Mouse (Mus musculus): Measurements from ENCODE around the gene Gas2. TPM values are rescaled to one million over a fixed set of nuclear protein-coding genes. Genes with fewer than 3 reads are reported as not detected.

Gas2 gene
- polyA plus RNA-seq, 1 experiment = 2.0 TPM

DNA sequence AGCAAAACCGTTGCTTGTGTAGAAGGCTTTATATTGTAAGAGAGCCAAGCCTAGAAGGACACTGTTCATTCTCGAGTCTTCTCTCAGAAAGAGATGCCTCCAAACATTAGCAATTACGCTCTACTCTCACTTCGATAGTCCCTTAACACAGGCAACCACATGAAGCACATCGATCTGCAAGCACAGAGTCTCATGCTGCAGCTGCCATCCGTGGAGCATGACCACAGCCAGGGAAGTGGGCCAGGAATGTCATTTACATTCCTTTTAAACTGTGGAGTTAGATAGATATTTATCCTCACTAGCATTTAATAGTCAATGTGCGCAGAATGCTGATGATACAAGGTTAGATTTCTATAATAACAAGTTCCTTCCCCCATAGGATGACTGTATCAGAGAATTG lies 21.3 kb upstream of the Gas2 start:
- Histone ChIP-seq H3K27me3 (replicated peaks) (no peaks in the 10 kb centered on the region), H3K9me3 (peaks cover 18% of the 10 kb centered on the region), H3K4me3 (replicated peaks) (no peak overlapping the region), H3K4me1 (no peaks in the 10 kb centered on the region), H3K36me3 (replicated peaks; ENCODE audit: low read length) (no peaks in the 10 kb centered on the region)
- no peak for TF ChIP-seq GATA1 (IDR thresholded peaks at IDR 0.05; ENCODE audit: borderline replicate concordance, low read length)
- TF ChIP-seq FLI1 (IDR thresholded peaks at IDR 0.05; ENCODE audit: low read length) = no peak

GRCm38 (mm10) chr7:51850877-51851276 lies 10.9 kb upstream of the Gas2 start:
- no peak overlapping the region for H3K4me3 ChIP-seq (replicated peaks)
- TF ChIP-seq FLI1 (IDR thresholded peaks at IDR 0.05; ENCODE audit: low read length) = no peak
- no peak for TF ChIP-seq GATA1 (IDR thresholded peaks at IDR 0.05; ENCODE audit: borderline replicate concordance, low read length)

GRCm38 (mm10) chr7:51851890-51852507 lies 9.8 kb upstream of the Gas2 start:
- H3K4me1 ChIP-seq = peaks cover 8% of the 10 kb centered on the region
- H3K4me3 ChIP-seq (replicated peaks) = no peak overlapping the region
- H3K36me3 ChIP-seq (replicated peaks; ENCODE audit: low read length) = peaks cover 8% of the 10 kb centered on the region
- TF ChIP-seq GATA1 (IDR thresholded peaks at IDR 0.05; ENCODE audit: borderline replicate concordance, low read length) = no peak
- TF ChIP-seq FLI1 (IDR thresholded peaks at IDR 0.05; ENCODE audit: low read length) = no peak
- H3K27me3 ChIP-seq (replicated peaks) = no peaks in the 10 kb centered on the region
- no peaks in the 10 kb centered on the region for H3K9me3 ChIP-seq

More at GRCm38 (mm10) chr7:51850877-51851276, 10.9 kb upstream of the Gas2 start:
- Histone ChIP-seq H3K9me3 (no peaks in the 10 kb centered on the region), H3K36me3 (replicated peaks; ENCODE audit: low read length) (peaks cover 3% of the 10 kb centered on the region), H3K27me3 (replicated peaks) (no peaks in the 10 kb centered on the region), H3K4me1 (peaks cover 8% of the 10 kb centered on the region)

GRCm38 (mm10) chr7:51862097-51862492 lies 280 bp downstream of the Gas2 start, which contains the start of gene Fancf:
Fancf (minus strand) TSS chr7:51862267.
- Histone ChIP-seq H3K9me3 (no peaks in the 10 kb centered on the region), H3K27me3 (replicated peaks) (no peaks in the 10 kb centered on the region), H3K4me1 (peaks cover 32% of the 10 kb centered on the region), H3K4me3 (replicated peaks) (peak within 1 kb of the TSS; percentile 98), H3K36me3 (replicated peaks; ENCODE audit: low read length) (peaks cover 39% of the 10 kb centered on the region)
- TF ChIP-seq FLI1 (IDR thresholded peaks at IDR 0.05; ENCODE audit: low read length) = peak; percentile 41; the same call in 1 of the 2 replicates
- TF ChIP-seq GATA1 (IDR thresholded peaks at IDR 0.05; ENCODE audit: borderline replicate concordance, low read length) = no peak

GRCm38 (mm10) chr7:51862842-51863241 lies 1.0 kb downstream of the Gas2 start:
- peaks cover 35% of the 10 kb centered on the region for H3K36me3 ChIP-seq (replicated peaks; ENCODE audit: low read length)
- peak overlapping the region; percentile 98 for H3K4me3 ChIP-seq (replicated peaks)
- H3K4me1 ChIP-seq = peaks cover 32% of the 10 kb centered on the region
- H3K27me3 ChIP-seq (replicated peaks) = no peaks in the 10 kb centered on the region
- TF ChIP-seq GATA1 (IDR thresholded peaks at IDR 0.05; ENCODE audit: borderline replicate concordance, low read length) (no peak), FLI1 (IDR thresholded peaks at IDR 0.05; ENCODE audit: low read length) (no peak)
- no peaks in the 10 kb centered on the region for H3K9me3 ChIP-seq

DNA sequence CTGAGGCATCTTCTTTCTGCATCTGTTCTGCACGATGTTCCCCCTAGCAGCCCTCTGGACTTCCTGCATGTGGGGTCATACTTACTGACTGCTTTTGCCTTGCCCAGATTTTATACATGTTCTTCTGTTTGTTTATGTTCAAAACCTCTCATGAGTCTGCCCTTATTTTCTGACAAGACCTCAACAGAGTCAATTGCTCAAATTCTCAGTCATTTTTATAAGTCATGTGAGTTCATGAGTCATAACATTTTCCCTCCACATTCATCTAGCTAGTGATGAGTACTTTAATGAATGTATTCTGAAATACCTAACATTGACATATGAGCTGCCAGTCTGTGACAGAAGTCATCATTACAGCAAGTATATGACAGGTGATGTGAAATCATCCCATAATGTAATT lies 3.5 kb downstream of the Gas2 start:
- H3K4me3 ChIP-seq (replicated peaks) = no peak overlapping the region
- peaks cover 33% of the 10 kb centered on the region for H3K36me3 ChIP-seq (replicated peaks; ENCODE audit: low read length)
- no peaks in the 10 kb centered on the region for H3K27me3 ChIP-seq (replicated peaks)
- H3K9me3 ChIP-seq = no peaks in the 10 kb centered on the region
- no peak for TF ChIP-seq FLI1 (IDR thresholded peaks at IDR 0.05; ENCODE audit: low read length)
- no peak for TF ChIP-seq GATA1 (IDR thresholded peaks at IDR 0.05; ENCODE audit: borderline replicate concordance, low read length)
- H3K4me1 ChIP-seq = peaks cover 27% of the 10 kb centered on the region

- peaks cover 14% of the 10 kb centered on the region for H3K4me1 ChIP-seq
- H3K9me3 ChIP-seq = no peaks in the 10 kb centered on the region
- H3K27me3 ChIP-seq (replicated peaks) = no peaks in the 10 kb centered on the region
- H3K36me3 ChIP-seq (replicated peaks; ENCODE audit: low read length) = peaks cover 35% of the 10 kb centered on the region
- TF ChIP-seq FLI1 (IDR thresholded peaks at IDR 0.05; ENCODE audit: low read length) = no peak
- no peak for TF ChIP-seq GATA1 (IDR thresholded peaks at IDR 0.05; ENCODE audit: borderline replicate concordance, low read length)
- no peak overlapping the region for H3K4me3 ChIP-seq (replicated peaks)
Observed at GRCm38 (mm10) chr7:51867983-51868382, 6.2 kb downstream of the Gas2 start.

DNA sequence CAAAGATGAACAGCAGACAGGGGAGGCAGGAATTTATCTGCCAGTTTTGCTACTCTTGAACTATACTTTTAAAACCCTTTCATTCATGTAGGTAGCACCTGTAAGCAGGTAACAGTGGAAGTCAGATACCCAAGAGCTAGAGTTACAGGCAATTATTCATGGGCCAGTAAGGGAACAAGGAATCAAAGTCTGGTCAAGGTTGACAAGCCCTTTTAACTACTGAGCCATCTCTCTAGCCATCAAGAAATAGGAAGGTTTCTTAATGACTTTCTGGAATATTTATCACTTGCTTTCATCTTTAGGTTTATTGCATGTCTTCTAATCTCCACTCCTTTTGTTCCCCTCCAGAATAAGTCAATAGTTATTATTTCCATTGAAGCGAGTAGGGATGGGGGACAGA lies 10.2 kb downstream of the Gas2 start:
- H3K4me3 ChIP-seq (replicated peaks) = no peak overlapping the region
- H3K27me3 ChIP-seq (replicated peaks) = no peaks in the 10 kb centered on the region
- TF ChIP-seq GATA1 (IDR thresholded peaks at IDR 0.05; ENCODE audit: borderline replicate concordance, low read length) = no peak
- TF ChIP-seq FLI1 (IDR thresholded peaks at IDR 0.05; ENCODE audit: low read length) = no peak
- H3K36me3 ChIP-seq (replicated peaks; ENCODE audit: low read length) = peaks cover 21% of the 10 kb centered on the region
- no peaks in the 10 kb centered on the region for H3K4me1 ChIP-seq
- no peaks in the 10 kb centered on the region for H3K9me3 ChIP-seq

DNA sequence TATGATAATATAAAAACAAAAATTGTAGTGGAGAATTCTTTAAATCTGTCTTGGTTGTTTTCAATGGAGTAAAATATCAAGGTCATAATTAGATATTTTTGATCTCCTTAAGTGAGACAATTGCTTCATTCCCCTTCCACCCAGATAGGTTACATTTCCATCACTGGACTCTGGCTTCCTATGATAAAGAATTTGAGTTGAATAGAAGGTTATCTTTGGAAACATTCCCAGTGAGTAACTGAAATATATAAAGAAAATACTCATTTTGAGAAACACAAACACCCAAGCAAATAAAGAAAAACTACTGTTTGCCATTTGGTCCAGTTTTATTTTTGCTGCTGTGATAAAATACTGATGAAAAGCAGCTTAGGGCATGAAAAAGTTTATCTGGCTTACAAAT lies 10.8 kb downstream of the Gas2 start:
- no peaks in the 10 kb centered on the region for H3K4me1 ChIP-seq
- no peaks in the 10 kb centered on the region for H3K9me3 ChIP-seq
- no peaks in the 10 kb centered on the region for H3K27me3 ChIP-seq (replicated peaks)
- H3K36me3 ChIP-seq (replicated peaks; ENCODE audit: low read length) = peaks cover 18% of the 10 kb centered on the region
- no peak overlapping the region for H3K4me3 ChIP-seq (replicated peaks)
- TF ChIP-seq FLI1 (IDR thresholded peaks at IDR 0.05; ENCODE audit: low read length) = no peak
- TF ChIP-seq GATA1 (IDR thresholded peaks at IDR 0.05; ENCODE audit: borderline replicate concordance, low read length) = no peak

- TF ChIP-seq FLI1 (IDR thresholded peaks at IDR 0.05; ENCODE audit: low read length) = no peak
- TF ChIP-seq GATA1 (IDR thresholded peaks at IDR 0.05; ENCODE audit: borderline replicate concordance, low read length) = no peak
- Histone ChIP-seq H3K9me3 (no peaks in the 10 kb centered on the region), H3K4me1 (peaks cover 20% of the 10 kb centered on the region), H3K27me3 (replicated peaks) (no peaks in the 10 kb centered on the region), H3K36me3 (replicated peaks; ENCODE audit: low read length) (peaks cover 6% of the 10 kb centered on the region), H3K4me3 (replicated peaks) (no peak overlapping the region)
Observed at GRCm38 (mm10) chr7:51876316-51876715, 14.5 kb downstream of the Gas2 start.
